Mouse (Mus musculus): ENCODE measurements around the gene Inip. TPM values are rescaled to one million over a fixed set of nuclear protein-coding genes. Genes with fewer than 3 reads are reported as not detected.

The Inip gene
- 51.5 TPM for polyA plus RNA-seq (2015; fragmentation: Illumina TruSeq; extraction: RNeasy Lipid Tissue Mini Kit (QIAGEN cat#74804); ENCODE audit: insufficient read depth, low replicate concordance)

GRCm38 (mm10) chr4:59801489-59801888, at the start of gene Inip:
TSS of gene Inip (minus strand) at chr4:59801589.

GRCm38 (mm10) chr4:59805181-59805967, 4.0 kb upstream of the Inip start, which contains the start of gene Snx30:
TSS of gene Snx30 (plus strand) at chr4:59805840.

Other genes with a start within 250 kb of the Inip start
- gene Hsdl2, start 220.0 kb downstream of the Inip start, polyA plus RNA-seq (2015; fragmentation: Illumina TruSeq; extraction: RNeasy Lipid Tissue Mini Kit (QIAGEN cat#74804); ENCODE audit: insufficient read depth, low replicate concordance): 30.7 TPM
- 6.8 TPM for gene E130308A19Rik, start 175.4 kb downstream of the Inip start, polyA plus RNA-seq (2015; fragmentation: Illumina TruSeq; extraction: RNeasy Lipid Tissue Mini Kit (QIAGEN cat#74804); ENCODE audit: insufficient read depth, low replicate concordance)
- gene Snx30, start 4.3 kb upstream of the Inip start, polyA plus RNA-seq (2015; fragmentation: Illumina TruSeq; extraction: RNeasy Lipid Tissue Mini Kit (QIAGEN cat#74804); ENCODE audit: insufficient read depth, low replicate concordance): 41.2 TPM
- not detected for gene Slc46a2, start 113.5 kb upstream of the Inip start, polyA plus RNA-seq (2015; fragmentation: Illumina TruSeq; extraction: RNeasy Lipid Tissue Mini Kit (QIAGEN cat#74804); ENCODE audit: insufficient read depth, low replicate concordance)
- gene Mup4, start 159.1 kb upstream of the Inip start, polyA plus RNA-seq (2015; fragmentation: Illumina TruSeq; extraction: RNeasy Lipid Tissue Mini Kit (QIAGEN cat#74804); ENCODE audit: insufficient read depth, low replicate concordance): not detected
- not detected for gene Mup6, start 162.7 kb upstream of the Inip start, polyA plus RNA-seq (2015; fragmentation: Illumina TruSeq; extraction: RNeasy Lipid Tissue Mini Kit (QIAGEN cat#74804); ENCODE audit: insufficient read depth, low replicate concordance)

Measured in spleen, adult 10 weeks (tissue).